Mouse (Mus musculus) stomach, postnatal 0 days (tissue): ENCODE data around the gene Ccdc27.

Experiments
- CTCF ChIP-seq: IDR thresholded peaks from 2 replicates; pipeline ENCODE4 v1.5.1; 2016; ENCODE audit warnings: antibody characterized with exemption, low read depth, mild to moderate bottlenecking, moderate library complexity
- EP300 ChIP-seq: optimal IDR thresholded peaks from 2 replicates; pipeline ENCODE3; 2016; ENCODE audit warnings: antibody characterized with exemption

DNA sequence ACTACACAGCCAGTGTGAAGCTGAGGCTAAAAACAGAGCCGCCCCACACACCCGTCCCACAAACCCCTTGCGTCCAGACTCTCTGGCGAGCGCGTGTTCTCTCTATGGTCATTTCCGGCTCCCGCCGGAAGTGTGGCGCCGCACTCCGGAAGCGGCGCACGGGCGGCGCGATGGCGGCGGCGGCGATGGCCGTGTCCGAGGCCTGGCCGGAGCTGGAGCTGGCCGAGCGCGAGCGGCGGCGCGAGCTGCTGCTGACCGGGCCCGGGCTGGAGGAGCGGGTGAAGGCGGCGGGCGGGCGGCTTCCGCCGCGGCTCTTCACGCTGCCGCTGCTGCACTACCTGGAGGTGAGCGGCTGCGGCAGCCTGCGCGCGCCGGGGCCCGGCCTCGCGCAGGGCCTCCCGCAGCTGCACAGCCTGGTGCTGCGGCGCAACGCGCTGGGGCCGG is 30.8 kb downstream of the Ccdc27 start, which contains the start of gene Lrrc47:
- no peak for TF ChIP-seq EP300
- no peak for TF ChIP-seq CTCF
